Mouse (Mus musculus) cerebellum, postnatal 14 days (tissue): ENCODE measurements around the gene Phactr1.

Experiments used
- DNase-seq, 2 experiments: peaks; one replicate each; pipeline ENCODE4 v3.0.0; 2021; ENCODE audit warnings: mixed read lengths in 2 of 2

Gene Phactr1

DNA sequence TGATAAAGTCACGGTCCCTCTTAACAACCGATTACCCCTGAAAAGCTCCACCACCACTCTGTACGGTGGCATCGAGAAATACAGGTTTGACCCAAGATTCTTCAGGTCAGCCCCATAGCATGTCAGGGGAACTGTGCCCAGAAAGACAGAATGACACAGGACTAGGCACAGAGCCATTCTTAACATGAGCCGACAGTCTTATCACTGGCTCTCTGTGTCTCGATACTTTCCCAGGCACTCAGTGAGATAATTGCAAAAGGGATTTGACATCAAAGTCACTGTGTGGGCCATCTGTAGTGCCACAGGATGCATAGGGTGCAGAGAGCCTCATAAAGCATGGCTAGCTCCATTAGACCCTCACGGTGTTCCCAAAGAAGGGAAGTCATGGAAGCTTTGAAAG is 453.0 kb downstream of the Phactr1 start:
- DNase-seq, result no peak

GRCm38 (mm10) chr13:43134468-43134867 is 454.0 kb downstream of the Phactr1 start:
- DNase-seq, result peak; percentile 70 to 72

DNA sequence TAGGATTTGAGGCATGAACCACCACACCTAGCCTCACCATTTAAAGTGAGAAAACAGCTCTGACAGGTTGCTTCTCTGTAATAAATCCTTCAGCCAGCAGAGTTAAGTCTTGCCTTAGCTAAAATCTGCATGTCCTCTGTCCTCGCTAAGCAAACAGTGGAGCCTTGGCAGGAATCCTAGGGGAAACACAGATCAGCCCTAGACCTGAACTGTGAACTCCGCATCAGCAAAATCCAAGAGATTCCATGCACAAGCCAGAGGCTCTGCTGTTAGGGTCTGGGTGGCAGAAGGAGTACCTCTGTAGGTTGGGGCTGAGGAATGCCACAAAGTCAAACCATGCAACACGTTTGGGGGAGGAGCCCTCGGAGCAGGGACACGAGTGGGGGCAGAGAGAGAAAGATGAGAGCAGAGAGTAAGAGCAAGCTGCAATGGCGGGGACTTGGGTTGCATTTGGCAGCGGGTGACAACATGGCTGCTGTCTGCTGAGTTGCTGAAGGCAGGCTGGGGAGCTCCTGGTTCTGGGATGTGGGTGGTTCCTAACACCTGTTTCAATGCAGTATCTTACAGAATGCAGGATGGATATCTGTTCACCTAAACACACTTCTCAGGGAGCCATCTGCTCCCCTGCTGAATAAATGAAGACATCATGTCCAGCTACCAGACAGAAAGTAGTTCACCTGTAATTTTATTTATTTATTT is 464.4 kb downstream of the Phactr1 start:
- no peak for DNase-seq

DNA sequence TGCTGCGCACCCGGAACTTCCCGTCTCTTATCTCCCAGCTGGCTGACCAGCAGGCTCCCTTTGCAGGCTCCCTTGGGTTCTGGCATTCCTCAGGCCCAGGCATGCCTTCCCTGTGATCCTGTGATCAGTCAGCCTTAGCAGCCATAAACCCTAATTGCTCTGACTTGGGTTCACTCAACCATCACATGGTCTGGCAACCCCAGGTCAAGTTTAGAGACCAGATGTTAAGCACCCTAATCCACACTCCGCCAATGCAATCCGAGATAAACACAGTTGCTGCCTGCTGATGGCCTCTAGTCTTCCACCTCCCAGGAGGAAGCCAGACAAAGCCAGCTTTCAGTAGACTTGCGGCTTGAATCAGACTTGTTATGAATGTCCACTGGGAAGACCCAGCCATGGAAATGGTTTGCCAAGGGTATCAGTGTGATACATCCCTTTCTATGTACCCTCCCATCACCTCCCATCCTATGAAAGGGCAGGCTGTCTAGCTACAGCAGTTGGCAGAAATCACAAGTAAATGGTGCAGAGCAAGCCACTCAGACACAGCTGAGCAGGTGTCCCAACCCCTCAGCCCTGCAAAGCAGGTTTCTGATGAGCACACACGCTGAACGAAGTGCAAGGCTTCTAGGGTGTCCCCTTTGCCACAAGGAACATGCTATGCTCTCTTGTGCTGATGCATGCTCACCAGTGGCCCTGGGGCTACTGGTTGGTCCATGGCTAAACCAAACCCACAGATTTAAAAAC is 466.3 kb downstream of the Phactr1 start:
- no peak for DNase-seq

- DNase-seq, result no peak
These were observed 468.3 kb downstream of the Phactr1 start for GRCm38 (mm10) chr13:43148692-43149091.

GRCm38 (mm10) chr13:43149661-43150060 is 469.2 kb downstream of the Phactr1 start:
- DNase-seq, result no peak

- DNase-seq, result no peak
These were observed 471.6 kb downstream of the Phactr1 start for GRCm38 (mm10) chr13:43152005-43152520.

- DNase-seq, result no peak
These were observed 476.9 kb downstream of the Phactr1 start for GRCm38 (mm10) chr13:43157370-43157769.

- no peak for DNase-seq
These were observed 477.9 kb downstream of the Phactr1 start for GRCm38 (mm10) chr13:43158281-43158680.

DNA sequence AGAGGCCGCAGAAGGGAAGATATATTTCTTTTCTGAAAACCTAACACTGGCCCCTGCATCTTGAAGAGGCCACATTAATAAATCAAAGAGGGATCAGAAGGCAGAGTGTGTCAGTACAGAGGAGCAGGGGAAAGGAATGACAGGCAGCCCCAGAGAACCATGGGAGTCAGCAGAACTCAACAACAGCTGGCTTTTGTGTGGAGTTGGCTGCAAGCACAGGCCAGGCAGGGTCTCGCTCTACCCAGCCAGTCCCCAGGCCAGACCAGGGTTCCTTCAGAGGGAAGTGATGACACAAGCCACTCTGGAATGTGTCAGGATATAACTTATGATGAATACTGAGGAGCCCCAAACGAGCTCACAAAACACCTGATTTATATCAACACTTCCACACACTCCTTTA is 479.0 kb downstream of the Phactr1 start:
- DNase-seq, result no peak

DNA sequence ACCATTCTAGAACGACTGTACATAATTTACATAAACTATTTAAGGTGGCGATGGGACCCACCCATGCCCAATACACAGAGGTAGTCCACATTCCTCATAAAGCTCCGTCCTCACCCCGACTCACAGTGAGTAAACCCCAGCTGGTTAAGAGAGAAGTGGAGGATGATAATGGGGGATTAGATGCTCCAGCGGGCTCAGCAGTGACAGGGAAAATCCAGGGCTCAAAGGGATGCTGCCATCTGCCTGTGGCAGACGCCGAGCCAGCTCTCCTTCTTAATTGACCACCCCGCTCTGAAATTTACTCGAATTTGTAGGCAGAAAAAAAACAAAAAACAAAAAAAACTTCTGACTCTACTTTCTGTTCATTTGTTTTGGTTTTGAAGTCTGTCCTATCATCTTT is 487.3 kb downstream of the Phactr1 start:
- peak; percentile 61 for DNase-seq

DNA sequence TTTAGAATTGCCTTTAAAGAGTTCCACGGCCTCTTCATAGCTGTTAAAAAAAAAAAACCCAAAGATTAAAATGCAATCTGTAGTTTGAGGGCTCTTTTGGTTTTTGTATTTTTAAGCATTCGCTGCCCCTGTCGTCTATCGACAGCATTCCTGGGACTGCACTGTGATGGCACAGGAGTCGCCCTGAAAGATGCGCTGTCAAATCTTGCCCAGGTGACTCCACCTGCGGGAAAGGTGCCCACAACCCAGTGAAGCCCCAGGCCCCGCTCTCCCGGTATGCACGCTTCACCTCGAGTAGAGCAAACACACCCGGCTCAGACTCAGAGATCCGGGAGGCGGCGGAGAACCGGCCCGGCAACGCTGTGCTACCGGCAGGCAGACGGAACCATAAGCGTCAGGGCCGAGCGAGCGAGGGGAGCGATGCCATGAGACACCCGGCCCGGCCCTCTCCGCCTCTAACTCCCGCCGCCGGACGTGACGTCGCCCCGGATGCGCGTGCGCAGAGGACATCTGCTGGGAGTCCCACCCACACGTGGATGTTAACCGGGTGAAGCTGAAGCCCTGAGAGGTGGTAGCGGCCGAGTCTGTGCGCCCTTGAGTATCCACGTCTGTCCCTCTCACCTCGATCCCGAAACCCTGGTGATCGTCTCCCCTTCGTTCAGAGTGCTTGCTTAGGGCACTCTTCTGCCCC is 490.7 kb downstream of the Phactr1 start, which contains the start of gene Tbc1d7:
TSS of gene Tbc1d7 (minus strand) at position 482 of the 691 bp plus-strand sequence.
- peak; percentile 99 to 100 for DNase-seq

GRCm38 (mm10) chr13:43172036-43172713 is 491.8 kb downstream of the Phactr1 start:
- peak; percentile 32 to 64 for DNase-seq

GRCm38 (mm10) chr13:43173262-43173661 is 492.8 kb downstream of the Phactr1 start:
- peak; percentile 90 to 91 for DNase-seq

GRCm38 (mm10) chr13:43176676-43177075 is 496.3 kb downstream of the Phactr1 start:
- DNase-seq, result no peak

GRCm38 (mm10) chr13:43177317-43177716 is 496.9 kb downstream of the Phactr1 start:
- DNase-seq, result no peak

- DNase-seq, result no peak
These were observed 500.7 kb downstream of the Phactr1 start for GRCm38 (mm10) chr13:43181104-43181503.

DNA sequence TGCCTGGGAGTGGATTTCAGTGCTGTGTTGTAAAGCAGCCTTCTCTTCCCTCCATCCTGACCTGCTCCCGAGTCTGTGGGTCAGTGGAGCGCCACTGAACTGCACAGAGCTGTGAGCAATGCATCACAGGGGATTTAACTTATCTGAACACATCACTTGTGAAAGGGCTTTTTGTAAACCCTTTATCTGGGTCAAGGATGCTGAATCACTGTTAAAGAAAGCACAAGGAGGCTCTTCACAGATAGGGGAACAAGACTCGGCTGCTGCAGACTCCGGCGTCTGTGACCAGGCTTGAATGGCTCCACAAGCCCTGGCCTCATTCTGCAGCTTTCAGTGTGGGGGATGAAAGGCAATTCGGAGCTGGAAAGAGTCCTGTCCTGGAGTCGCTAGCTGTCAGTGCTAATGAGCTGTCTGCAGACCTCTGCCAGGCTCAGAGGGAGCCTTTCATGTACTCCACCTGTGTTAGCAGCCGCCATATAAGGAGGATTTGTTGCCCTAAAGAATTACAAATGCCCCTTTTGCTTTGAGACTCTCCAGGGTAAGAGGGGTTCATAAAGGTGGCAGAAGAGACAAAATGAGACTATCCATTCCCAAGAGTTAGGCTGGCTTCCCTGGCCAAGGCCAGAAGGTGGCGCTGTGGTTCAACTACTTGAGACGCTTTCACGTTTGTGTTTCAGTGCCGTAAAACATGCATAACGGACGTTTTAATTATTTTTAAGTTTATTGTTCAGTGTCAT is 502.2 kb downstream of the Phactr1 start:
- DNase-seq, result peak; percentile 92 to 94

DNA sequence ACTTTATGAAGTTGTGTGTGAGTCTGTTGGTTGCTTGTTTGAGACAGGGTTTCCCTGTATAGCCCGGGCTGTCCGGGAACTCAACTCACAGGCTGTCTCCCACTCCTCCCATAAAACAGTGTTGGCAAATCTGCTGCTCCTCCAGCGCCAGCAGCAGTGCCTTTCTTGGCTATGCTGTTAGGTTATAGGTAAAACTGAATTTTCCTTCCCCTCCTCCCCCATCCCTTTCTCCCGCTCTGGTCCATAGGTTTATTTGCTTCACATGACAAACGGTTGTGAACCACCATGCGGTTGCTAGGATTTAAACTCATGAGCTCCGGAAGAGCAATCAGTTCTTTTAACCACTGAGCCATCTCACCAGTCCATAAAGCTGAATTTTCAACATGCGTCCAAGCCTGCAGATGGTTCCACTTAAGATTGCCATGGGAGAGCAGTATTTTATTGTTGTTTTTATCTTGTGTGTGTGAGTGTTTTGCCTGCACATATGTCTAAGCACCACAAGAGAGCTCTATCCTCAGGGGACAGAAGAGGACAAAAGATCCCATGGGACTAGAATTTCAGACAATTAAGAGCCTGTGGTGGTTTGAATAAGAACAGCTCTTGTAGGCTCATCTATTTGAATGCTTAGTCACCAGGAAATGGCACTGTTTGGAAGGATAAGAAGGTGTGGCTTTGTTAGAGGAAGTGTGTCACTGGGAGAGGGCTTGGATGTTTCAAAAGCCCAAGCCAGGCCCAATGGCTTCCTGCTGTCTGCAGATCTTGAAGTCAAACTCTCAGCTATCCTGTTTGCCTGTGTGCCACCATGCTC is 503.0 kb downstream of the Phactr1 start:
- peak in 1 of 2 experiments; percentile 38 for DNase-seq

DNA sequence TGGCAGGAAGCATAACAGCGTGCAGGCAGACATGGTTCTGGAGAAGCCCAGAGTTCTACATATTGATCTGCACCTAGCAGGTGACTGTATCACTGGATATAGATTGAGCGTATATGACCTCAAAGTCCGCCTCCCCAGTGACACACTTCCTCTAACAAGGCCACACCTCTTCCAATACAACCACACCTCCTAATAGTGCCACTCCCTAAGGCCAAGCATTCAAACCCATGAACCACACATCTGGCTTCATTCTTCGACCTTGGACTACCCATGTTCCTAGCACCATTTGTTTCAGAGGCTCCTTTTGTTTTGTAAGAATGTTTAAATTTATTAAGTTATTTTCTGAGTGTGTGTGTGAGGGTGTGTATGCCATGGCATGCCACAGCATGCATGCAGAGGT is 507.3 kb downstream of the Phactr1 start:
- no peak for DNase-seq
